Mouse (Mus musculus) liver, adult 2 months (tissue): ENCODE measurements at regions not wholly inside any gene's neighbourhood (a gene's known extent, or its start where the extent isn't known, plus 50 kb on each side); places are given as distances from the start of the nearest gene placed in this dataset.

Source experiments
- CTCF ChIP-seq: fragments of 200-500 bp; IDR thresholded peaks from 2 replicates; pipeline ENCODE4 v1.5.1; 2011; ENCODE audit warnings: low read depth, low read length, control low read depth
- POLR2A ChIP-seq: fragments of 200-500 bp; IDR thresholded peaks from 2 replicates; pipeline ENCODE4 v1.6.1; 2011; ENCODE audit warnings: low read length, control low read depth; ENCODE audit not compliant: insufficient read depth; ENCODE audit errors: extremely low read depth

- no peak for TF ChIP-seq CTCF
- no peak for TF ChIP-seq POLR2A
These were observed 200.8 kb downstream of the Ttc32 start for GRCm38 (mm10) chr12:9230576-9230975.
